Mouse (Mus musculus): ENCODE data around the gene Tbc1d9. TPM values are rescaled to one million over a fixed set of nuclear protein-coding genes. Genes with fewer than 3 reads are reported as not detected.

Gene Tbc1d9
- polyA plus RNA-seq, 1 experiment, result 61.8 TPM

DNA sequence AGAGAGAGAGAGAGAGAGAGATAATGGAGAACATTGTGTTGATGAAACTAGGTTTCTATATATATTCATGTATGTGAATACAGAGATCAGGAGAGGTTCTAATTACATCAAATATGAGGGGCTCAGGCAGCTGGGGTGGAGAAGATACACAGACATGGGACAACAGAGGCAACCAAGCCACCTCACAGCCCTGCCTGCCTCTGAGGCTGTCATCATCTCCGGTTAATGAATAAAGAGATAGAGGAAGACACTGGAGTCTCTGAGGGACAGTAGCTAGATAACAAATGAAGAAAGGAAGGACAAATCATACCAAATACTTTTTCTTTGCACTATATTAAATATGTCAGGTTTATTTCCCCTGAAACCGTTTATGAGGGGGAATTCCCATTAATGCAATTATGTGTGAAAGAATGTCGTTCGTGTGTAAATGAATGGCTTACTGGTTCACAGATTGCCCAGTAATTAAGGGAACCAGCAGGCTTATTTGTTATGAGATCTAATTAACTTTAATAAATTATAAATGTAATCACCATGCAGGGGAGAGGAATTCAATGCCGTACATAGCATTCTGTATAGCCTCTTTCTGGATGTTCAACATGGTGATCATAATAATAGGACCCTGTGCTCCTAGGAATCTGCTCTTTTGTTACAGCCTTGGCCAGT is 59.7 kb downstream of the Tbc1d9 start:
- DNase-seq (ENCODE audit: extremely low spot score in 1 of 2, low spot score in 1 of 2), result no peak

DNA sequence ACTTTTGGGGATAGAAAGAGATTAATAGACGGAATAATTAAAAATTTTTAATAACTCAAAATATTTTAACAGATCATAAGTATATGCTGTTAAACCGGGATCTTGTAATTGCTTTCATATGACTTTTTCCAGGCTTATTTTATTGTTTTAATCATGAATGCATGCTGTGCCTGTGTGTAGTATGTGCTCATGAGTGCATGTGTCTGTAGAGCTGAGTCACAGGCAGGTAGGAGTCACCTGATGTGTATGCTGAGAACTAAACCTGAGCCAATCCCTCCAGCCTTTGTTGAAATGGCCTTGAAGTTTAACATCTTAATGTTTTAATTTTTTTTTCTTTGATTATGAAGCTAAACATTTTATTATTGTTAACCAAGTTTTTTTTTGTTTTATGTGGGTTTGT is 60.4 kb downstream of the Tbc1d9 start:
- DNase-seq (ENCODE audit: extremely low spot score in 1 of 2, low spot score in 1 of 2), result no peak

DNA sequence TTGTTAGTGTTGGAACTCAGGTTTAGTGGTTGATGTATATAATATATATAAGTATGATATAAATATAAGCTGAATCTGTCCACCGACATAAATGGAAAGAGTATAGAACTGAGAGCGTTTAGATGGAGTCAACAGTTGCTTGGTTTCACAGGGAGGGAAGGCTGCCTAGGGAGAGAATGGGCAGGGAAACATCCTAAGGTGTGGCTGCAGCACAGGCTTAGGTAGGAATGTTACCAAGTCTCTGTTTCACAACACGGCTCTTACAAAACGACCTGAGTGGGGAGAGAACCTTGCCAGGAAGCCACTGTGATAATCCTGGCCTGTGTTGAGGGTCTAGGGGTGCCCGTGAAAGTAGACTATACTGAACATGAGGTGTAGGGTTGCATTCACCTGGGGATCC is 62.2 kb downstream of the Tbc1d9 start:
- no peak for DNase-seq (ENCODE audit: extremely low spot score in 1 of 2, low spot score in 1 of 2)

DNA sequence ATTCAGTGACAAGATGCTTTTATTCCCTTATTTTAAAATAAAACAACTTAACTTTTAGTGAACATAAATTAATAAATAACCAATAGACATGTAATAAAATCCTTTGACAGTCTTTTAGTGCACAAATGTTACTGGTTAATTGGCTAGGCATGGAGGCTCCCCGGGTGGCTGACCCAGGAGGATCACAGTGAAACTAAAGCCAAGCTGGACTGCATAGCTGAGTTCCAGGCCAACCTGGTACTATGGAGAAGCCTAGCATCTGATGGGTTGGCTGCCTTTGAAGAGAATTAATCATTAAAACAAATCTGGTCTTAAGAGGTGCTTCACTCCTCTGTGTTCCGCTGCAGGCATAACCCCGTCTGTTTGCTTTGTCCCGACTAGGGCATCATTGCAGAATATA is 67.9 kb downstream of the Tbc1d9 start:
- DNase-seq (ENCODE audit: extremely low spot score in 1 of 2, low spot score in 1 of 2), result no peak

DNA sequence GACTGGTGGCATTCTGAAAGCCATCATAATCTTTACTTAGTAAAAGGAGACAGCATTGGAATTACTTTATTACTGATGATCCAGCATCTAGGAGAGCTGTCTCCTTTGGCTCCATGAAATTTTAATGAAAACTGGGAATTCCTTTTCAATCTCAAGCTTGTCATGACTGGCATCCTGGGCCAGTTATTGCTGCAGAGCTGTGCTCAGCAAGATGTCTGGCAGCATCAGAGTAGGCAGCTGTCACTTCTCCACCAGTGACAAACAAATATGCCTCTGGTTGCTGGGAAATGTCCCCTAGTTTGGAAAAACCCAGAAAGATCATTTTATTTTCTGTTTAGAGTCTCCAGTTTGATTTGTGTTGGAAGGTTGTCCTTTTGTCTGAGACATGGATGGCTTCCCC is 74.2 kb downstream of the Tbc1d9 start:
- no peak for DNase-seq (ENCODE audit: extremely low spot score in 1 of 2, low spot score in 1 of 2)

DNA sequence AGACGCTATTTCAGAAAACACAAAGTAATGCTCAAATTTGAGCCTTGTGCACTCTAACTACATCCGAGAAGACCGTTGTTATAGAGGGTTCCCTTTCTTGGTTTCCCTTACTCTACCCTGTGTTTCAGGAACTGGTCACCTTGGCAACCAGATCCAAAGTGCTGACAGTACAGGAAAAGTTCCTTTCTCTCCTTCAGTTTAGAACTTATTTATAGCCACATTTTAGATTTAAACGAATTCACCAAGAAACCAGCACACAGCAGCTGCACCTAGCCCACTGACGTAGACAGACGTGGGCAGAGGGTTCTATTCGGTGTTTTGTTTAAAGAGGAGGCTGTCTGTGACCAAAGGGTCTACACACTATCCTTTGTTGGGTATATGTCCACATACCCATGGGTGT is 79.0 kb downstream of the Tbc1d9 start:
- peak; percentile 57 to 72 for DNase-seq (ENCODE audit: extremely low spot score in 1 of 2, low spot score in 1 of 2)

DNA sequence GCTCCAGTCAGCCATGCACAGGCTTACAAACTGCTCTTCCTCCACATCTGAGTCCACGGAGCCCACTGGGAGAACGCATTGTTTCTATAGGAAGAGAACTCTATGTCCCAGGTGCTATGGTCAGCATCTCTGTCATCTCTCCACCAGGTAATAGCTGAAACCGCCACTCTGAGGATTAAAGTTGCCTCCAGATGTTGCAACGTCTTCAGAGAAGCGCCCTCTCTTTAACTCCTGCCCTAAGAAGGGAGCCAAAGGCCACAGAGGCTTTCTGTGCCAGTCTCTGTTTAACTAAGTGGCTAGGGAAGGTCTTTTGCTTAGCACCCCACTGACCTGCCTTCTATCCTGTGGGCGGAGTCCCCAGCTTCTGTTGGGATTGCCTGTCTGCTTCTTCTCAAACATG is 85.7 kb downstream of the Tbc1d9 start:
- no peak for DNase-seq (ENCODE audit: extremely low spot score in 1 of 2, low spot score in 1 of 2)

DNA sequence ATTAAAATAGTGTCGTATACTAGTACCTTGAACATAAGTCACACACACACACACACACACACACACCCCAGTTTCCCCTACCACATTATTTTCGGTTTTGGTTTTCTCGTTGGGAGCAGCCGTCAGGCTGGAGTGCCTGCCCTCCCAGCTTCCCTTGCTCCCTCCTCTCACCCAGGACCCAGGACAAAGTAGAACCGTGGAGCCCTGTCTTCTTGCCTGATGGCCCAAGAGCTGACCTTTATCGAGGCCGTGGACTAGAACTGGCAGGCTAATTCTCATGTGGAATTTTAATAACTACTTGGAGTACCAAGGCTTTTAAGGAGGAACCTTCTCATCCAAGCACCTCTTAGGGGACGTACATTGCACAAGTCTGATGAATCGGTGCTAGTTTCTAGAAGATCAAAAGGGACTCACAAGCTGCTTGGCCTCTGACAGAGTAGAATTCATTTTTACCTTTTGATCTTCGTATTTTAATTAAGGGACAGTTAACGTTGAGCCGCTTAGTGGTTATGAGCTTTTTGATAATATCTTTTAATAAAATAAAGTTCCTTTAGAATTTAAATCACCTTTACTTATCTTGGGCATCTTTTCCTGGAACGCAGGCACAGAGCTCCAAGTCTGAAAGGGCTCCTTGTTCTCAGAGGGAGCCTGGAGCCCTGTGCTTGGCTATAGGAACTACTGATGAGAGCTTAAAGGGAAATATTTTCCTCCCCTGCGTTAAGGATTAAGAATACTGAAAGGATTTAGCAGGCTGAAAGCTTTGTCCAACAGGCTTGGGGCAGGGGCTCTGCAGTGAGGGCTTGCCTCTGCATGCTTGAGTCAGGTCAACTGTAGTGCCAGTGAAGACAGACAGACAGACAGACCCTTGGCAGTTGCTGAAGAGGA is 86.5 kb downstream of the Tbc1d9 start:
- no peak for DNase-seq (ENCODE audit: extremely low spot score in 1 of 2, low spot score in 1 of 2)

DNA sequence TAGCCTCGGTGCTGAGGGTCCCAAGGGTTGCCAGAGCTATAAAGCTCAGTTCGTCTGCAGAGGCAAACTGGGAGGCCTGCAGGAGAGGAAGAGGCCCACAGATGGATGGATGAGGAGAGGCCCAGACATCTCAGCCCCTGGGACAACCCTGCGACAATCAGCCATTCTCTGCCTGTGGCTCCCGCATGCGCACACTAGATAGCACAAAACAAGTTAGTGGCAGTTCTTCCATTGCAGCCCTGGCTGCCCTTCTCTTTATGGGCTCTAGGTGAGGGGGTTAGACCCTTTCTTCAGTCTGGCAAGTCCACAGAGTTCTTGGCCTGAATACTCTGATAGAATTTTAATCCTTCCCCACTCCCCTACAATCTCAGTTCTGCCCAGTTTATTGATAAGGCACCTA is 87.6 kb downstream of the Tbc1d9 start:
- DNase-seq (ENCODE audit: extremely low spot score in 1 of 2, low spot score in 1 of 2), result no peak

DNA sequence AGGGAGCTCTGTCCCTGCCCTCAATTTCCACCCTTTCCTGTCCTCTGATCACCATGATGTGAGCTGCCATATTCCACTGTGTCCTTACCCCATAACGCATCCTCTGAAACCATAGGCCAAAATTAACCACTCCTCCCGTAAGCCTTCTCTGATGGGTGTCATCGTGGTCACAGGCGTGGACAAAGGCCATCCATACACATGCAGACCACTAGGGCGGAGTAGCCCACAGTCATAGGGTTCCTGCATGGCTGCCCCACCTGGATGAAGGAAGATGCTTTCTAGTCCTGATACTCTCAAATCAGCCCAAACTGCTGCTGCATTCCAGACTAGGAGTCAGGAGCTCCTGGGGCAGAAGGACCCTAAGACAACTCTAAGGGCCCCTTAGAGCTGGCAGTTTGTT is 92.5 kb downstream of the Tbc1d9 start:
- DNase-seq (ENCODE audit: extremely low spot score in 1 of 2, low spot score in 1 of 2), result no peak

DNA sequence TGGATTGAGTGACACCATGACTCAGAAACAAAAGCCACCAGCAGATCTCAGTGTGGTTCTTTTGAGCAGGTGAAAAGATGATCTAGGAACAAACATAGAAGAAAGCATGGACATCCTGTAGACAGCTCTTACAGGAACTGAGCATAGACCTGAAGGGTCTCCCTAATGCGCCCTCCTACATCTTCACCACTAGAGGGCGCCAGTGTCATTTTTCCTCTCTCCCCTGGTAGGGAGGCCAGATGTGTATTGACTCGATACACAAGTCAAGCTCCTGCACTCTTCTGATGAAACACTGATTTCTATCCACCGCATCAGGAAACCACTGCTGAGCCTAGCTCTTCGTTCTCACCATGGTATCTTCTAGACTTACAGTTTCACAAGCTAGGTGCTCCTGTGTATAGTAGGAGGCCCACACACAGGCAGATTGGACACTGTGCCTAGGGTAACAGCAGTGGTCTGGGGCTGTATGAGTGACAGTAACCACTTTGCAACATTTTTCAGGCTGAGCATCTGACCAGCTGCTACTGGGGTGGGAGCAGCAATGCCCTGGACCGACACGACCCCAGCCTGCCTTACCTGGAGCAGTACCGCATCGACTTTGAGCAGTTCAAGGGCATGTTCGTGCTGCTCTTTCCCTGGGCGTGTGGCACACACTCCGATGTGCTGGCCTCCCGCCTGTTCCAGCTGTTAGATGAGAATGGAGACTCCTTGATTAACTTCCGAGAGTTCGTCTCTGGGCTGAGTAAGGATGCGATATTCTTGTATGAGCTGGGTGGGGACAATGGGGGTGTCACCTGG is 95.5 kb downstream of the Tbc1d9 start:
- peak in 1 of 2 experiments; percentile 78 for DNase-seq (ENCODE audit: extremely low spot score in 1 of 2, low spot score in 1 of 2)

DNA sequence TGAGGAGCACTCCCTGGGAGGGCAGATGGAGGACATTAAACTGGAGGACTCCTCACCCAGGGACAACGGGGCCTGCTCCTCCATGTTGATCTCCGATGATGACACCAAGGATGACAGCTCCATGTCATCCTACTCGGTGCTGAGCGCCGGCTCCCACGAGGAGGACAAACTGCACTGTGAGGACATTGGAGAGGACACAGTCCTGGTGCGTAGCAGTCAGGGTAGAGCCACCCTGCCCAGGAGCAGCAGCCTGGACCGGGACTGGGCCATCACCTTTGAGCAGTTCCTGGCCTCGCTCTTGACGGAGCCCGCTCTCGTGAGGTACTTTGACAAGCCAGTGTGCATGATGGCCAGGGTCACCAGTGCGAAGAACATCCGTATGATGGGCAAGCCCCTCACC is 106.0 kb downstream of the Tbc1d9 start:
- DNase-seq (ENCODE audit: extremely low spot score in 1 of 2, low spot score in 1 of 2), result no peak

DNA sequence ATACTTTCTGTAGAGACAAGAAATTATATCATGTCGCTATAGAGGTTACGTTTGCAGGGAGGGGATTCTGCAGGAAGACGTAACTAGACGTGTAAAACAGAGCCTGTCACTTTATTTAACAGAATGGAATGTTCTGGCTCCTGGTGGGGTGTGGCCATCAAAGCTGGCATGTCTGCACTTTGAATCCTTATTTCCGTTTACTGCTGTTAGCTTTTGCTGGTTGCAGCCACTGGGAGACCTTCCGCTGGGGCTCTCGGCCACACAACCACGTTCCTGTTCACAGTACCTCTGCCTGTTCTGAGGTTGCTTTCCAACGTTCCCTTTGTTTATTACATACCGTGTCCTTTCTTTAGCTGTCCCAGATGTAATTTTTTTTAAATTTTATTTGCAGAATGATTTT is 107.3 kb downstream of the Tbc1d9 start:
- no peak for DNase-seq (ENCODE audit: extremely low spot score in 1 of 2, low spot score in 1 of 2)

DNA sequence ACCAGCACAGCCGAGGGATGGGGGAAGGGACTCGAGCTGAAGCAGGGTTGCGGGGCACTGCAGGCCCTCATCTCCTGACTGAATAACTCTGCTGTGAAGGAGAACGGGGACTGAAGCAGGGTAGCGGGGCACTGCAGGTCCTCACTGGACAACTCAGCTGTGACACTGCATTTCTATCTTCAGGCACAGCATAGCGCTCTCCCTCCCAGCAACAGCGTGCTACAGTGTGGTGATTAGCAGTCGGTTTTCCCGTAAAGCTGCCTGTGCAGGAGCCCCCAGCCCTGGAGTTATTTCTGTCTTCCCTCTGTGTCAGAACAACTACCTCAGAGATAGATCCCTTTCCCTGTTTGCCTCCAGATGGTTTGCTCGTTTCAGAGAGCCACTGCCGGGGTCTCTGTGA is 109.3 kb downstream of the Tbc1d9 start:
- DNase-seq (ENCODE audit: extremely low spot score in 1 of 2, low spot score in 1 of 2), result no peak

DNA sequence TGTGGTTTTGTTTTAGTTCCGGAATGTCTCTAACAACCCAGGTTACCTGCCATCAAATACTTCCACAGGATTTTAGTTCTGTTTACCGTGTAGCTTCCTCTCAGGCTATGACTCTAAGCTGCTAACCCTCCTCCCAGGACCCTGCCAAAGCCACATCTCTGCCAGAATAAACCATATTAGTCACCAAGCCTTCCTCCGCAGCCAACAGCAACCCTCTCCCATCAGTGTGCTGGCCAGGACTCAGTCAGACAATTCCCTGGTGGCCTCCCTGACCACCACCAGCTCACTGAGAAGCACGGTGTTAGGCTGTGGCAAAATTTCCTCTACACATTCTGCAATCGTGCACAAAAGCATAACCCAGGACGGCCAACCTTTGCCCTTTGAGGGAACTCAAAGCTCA is 113.3 kb downstream of the Tbc1d9 start:
- DNase-seq (ENCODE audit: extremely low spot score in 1 of 2, low spot score in 1 of 2), result no peak

DNA sequence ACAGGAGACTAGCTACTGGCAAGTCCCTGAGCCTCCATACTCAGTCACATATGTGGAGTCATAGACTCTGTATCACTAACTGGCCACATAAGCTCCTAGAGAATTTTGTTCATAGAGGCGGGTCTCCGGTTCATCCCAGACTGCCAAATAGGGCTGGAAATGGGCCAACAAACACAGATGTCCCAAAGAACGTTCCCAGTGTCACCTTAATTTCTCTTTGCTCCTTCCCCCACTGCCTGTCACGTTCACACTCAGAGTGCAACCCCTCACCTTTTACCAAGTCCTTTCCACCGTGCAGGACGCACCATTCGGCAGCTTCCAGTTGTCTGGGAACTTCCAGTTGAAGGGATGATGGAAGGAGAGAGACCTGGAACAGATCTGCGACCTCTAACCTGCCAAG is 120.2 kb downstream of the Tbc1d9 start:
- DNase-seq (ENCODE audit: extremely low spot score in 1 of 2, low spot score in 1 of 2), result no peak

DNA sequence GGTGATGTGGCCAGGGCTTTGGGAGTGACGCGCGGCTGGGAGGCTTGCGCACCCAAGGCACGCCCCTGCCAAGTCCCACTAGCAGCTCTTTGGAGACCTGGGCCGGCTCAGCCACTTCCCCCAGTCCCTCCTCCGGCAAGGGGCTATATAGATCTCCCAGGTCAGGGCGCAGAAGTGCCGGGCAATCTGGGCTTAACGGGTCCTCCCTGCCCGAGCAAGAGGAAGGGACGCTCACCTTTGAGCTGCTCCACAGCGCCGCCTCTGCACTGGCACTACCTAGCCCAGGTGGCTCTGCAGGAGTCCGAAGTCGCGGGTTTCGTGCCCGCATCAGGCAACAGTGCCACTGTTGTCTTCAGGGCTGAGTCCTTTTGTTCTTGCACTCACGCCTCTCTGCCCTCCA is 125.0 kb downstream of the Tbc1d9 start, which contains the start of gene Ucp1:
Ucp1 (plus strand) TSS at position 177 of the 400 bp plus-strand sequence.
- DNase-seq (ENCODE audit: extremely low spot score in 1 of 2, low spot score in 1 of 2), result no peak

DNA sequence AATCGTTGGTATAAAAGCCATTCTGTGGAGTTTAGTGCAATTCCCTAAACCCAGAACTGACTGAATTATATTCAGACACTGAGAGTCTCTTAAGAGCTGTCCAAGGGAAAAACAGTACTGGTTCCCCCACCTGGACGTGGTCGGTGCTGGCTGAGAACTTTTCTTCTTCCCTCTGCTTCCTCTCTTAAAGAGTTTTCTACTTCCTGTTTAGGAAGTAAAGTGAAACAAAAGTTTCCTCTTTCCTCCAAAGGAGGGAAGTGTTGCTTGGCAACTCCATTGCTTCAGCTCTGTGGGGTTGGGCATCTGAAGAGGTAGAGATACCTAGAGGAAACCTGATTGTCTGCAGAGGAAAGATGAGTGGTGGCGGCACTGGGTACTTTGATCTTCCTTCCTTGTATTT is 132.2 kb downstream of the Tbc1d9 start:
- no peak for DNase-seq (ENCODE audit: extremely low spot score in 1 of 2, low spot score in 1 of 2)

DNA sequence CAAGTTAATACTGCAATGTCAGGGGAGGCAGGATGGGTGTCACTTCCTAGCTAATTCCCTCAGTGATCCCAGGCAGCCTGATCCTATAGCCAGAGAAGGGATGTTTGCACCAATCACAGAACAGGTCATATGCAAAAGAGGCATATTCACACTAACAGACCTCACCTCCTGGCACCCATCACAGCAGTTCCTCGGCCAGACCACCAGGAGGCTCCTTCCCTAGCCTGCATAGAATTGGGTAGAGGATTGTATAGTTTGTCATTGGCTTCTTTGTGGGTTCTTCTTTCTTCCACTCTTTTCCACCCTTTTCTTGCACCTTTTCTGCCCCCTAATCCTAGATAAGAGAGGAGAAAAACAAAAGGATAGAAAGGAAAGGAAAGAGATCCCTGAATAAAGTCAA is 135.0 kb downstream of the Tbc1d9 start:
- DNase-seq (ENCODE audit: extremely low spot score in 1 of 2, low spot score in 1 of 2), result no peak

DNA sequence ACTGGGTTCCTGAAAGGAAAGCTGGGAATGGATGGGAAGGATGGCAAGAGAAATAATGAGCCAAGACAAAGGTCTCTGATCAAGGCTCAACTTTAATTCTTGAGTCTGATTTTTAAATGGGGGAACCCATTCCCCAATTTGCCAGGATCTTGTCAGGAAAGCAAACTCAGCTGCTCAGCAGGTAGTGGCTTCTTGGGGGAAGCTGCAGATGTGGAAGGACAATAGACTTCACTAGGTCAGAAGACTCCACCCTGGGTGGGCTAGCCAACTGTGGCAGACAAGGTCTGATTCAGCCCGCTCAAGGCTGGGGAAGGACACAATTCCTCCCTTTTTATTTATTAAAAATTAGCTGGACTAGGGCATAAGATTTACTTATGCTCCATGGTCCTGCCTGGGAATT is 139.8 kb downstream of the Tbc1d9 start:
- DNase-seq (ENCODE audit: extremely low spot score in 1 of 2, low spot score in 1 of 2), result no peak

DNA sequence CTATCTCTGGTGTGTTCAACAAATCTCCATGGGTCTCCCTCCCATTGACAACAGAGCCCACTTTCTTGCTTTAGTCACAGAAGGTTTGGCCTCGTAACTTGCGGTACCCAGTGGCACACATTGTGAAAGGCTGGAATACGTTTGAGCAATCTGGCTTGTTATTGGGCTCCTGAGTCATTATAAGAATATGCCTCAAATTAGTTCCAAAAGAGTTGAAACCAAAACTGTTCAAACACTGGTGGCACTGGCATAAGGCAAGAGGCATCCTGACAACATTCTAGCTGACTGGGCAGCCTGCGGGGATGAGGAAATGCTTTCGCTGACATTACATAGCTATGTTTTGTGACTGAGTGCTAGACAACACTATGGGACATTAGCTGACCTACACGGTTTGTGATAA is 144.7 kb downstream of the Tbc1d9 start:
- DNase-seq (ENCODE audit: extremely low spot score in 1 of 2, low spot score in 1 of 2), result no peak

Measured in frontal cortex, adult 2 months (tissue).